Mouse (Mus musculus) erythroid progenitor cell, adult 5-6 weeks (primary cell): Measurements from ENCODE around the gene Arl4a. TPM values are rescaled to one million over a fixed set of nuclear protein-coding genes. Genes with fewer than 3 reads are reported as not detected.

Experiments
- ATAC-seq: replicated peaks from 2 replicates; pipeline ENCODE4 v1.8.0; 2016; ENCODE audit warnings: moderate number of reproducible peaks, mild to moderate bottlenecking, moderate TSS enrichment, inconsistent platforms; ENCODE audit not compliant: poor library complexity, low FRiP score, severe bottlenecking
- total RNA-seq, 2 experiments: library from RNA; stranded (forward) in 1 of 2; stranded (reverse) in 1 of 2; fragments of 150-400 nt in 1 of 2; fragments of 186-747, 209-891 nt in 1 of 2; gene quantifications; 2 replicates each; pipeline versions ENCODE4 v1.2.3 to v1.2.4; 2015 to 2017; ENCODE audit warnings: low replicate concordance in 2 of 2

Arl4a gene
- total RNA-seq, 2 experiments from 2014 or later, result 68.2 to 156 TPM

DNA sequence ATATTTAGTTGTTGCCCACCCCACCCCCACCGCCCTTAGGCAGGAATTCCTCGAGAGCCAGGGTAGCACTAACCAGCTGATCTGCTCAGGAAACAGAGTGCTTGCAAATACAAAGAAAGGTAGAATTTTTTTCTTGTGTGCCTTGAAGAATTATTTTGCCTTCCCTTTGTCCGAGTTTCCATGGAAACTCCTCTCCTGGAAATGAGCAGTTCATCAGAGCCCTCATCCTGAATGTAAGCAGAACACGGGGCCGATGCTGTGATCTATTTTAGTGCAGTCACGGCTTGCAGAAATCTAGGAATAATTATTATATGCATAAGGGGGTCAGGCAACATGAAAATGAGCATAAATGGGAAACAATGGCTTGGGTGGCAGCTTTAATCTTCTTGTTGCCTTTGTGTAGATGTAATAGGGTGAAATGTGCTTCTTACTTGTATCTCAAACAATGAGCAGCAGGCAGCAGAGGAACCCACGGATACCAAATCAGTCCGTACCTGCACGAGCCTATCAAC lies 61.9 kb downstream of the Arl4a start:
- no peak for ATAC-seq

GRCm38 (mm10) chr12:39974977-39975583 lies 62.7 kb downstream of the Arl4a start:
- ATAC-seq, result no peak

DNA sequence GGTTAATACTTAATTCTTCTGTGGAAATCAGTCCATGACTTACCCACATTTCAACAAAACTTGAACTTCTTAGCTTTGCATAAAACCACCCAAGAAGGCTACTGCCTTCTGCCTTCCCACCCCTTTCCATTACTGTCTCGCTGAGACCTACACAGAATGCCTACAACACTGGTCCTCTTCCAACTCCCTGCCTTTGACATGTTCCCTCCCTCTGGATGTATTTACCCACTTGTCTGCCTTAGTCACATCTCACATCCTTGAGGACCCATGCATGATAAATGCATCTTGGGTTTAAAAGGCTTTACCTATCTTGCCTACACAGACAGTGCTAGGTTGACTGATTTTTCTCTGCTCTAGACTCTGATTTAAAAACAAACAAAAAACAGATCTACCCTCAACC lies 63.6 kb downstream of the Arl4a start:
- no peak for ATAC-seq

GRCm38 (mm10) chr12:39969500-39969899 lies 68.3 kb downstream of the Arl4a start:
- no peak for ATAC-seq

DNA sequence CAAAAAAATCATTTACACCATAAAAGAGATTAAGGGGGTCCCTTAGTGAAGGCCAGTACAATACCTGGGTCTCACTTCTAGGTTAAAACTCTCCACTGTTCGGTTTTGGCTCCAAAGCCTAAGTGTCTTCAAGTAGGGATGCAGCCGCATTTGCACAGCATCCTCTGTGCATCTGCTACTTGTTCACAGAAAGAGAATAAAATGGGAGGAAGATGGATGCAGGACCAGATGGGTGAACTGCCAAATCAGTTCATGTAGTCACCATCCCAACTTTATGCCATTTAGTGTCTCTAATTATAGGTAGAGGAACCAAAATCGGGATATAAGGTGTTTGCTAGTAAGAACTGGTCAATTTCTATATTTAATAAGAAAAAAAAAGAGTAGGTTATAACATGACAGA lies 69.7 kb downstream of the Arl4a start:
- no peak for ATAC-seq

GRCm38 (mm10) chr12:39959166-39959565 lies 78.7 kb downstream of the Arl4a start:
- no peak for ATAC-seq

DNA sequence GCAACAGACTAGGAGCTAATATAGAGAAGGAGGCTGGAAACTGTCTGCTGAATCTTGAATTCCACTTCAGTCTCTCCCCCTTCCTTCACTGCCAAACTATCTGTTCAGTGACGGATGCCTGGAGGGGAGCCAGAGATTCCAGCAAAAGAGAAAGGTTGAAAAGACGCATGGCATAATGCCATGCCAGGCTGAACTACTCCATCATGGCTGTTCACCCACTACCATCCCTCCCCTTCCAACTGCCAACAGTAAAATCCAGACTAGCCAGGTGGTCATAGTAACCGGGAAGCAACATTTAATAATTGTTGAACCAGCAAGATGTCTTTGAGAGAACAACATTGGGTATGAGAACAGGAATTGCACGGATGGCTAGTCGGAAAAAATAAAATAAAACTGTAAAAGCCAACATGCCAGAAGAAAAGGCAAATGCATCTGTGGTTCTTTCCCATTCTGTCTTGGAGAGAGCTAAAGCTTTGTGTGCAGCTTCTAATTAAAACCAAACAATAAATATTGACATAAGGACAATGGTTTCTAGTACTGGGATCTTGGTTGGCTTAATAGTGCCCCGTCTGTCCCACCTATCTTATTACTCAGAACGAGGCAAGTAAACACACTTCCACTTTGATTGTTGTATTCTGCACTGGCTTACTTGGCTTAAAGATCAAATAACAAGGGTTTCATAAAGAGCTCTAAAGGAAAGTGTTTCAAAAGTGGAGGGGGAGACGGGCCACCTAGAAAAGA lies 79.7 kb downstream of the Arl4a start:
- ATAC-seq, result no peak

DNA sequence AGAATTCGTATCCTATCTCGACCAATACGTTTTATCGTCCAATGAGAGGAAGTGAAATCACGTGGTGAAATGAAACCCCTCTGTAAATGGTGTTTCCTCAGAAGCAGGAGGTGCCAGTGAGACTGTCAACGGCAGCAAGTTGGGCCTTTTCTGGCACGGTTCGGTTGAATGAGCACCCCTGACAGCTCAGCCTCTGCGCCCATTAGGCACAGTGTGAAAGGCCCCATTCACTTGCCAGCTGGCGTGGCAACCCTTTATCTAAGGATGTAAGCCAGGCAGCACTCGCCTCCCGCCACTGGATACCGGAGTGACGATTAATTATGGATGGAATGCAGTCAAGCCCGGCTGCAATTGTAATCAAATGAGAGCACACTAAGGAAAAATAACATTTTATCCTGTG lies 81.4 kb downstream of the Arl4a start:
- ATAC-seq, result no peak

Other genes with a start within 250 kb of the Arl4a start
- 1.1 TPM in 1 of 2 replicates, not detected in the other for gene Scin, start 96.2 kb upstream of the Arl4a start, total RNA-seq (2015; ENCODE audit: low replicate concordance)
- gene Scin, start 96.2 kb upstream of the Arl4a start, total RNA-seq (2017; ENCODE audit: low replicate concordance), result not detected in 2 replicates
- gene Lsmem1, start 161.5 kb upstream of the Arl4a start, total RNA-seq (2015; ENCODE audit: low replicate concordance), result not detected in 2 replicates
- gene Lsmem1, start 161.5 kb upstream of the Arl4a start, total RNA-seq (2017; ENCODE audit: low replicate concordance), result not detected in 2 replicates
- gene Ifrd1, start 210.5 kb upstream of the Arl4a start, total RNA-seq (2015; ENCODE audit: low replicate concordance), result 55.5 and 158 TPM in 2 replicates
- gene Ifrd1, start 210.5 kb upstream of the Arl4a start, total RNA-seq (2017; ENCODE audit: low replicate concordance), result 32.8 and 46.0 TPM in 2 replicates